Mouse (Mus musculus) forebrain, embryonic 13.5 days (tissue): ENCODE data around the gene Txndc15. TPM values are rescaled to one million over a fixed set of nuclear protein-coding genes. Genes with fewer than 3 reads are reported as not detected.

ENCODE experiments used
- polyA plus RNA-seq: library from polyadenylated mRNA; unstranded; fragments of >200 nt; fragmentation: Nextera tagmentation; extraction: Ambion mirVana; gene quantifications from 2 replicates; pipeline ENCODE4 v1.2.1, GENCODE M21; 2015

Txndc15 gene
- polyA plus RNA-seq, 1 experiment from 2014 or later, result 98.2 TPM

Other genes starting within 250 kb of the Txndc15 start
- 639 and 641 TPM in 2 replicates for gene Dbn1, start 226.5 kb upstream of the Txndc15 start, polyA plus RNA-seq
- gene Pdlim7, start 201.0 kb upstream of the Txndc15 start, polyA plus RNA-seq, result 152 and 157 TPM in 2 replicates
- 2.1 and 3.7 TPM in 2 replicates for gene Dok3, start 185.4 kb upstream of the Txndc15 start, polyA plus RNA-seq
- gene Ddx41, start 178.0 kb upstream of the Txndc15 start, polyA plus RNA-seq, result 67.3 and 72.1 TPM in 2 replicates
- 58.1 and 58.7 TPM in 2 replicates for gene Fam193b, start 143.5 kb upstream of the Txndc15 start, polyA plus RNA-seq
- 101 and 120 TPM in 2 replicates for gene Tmed9, start 140.9 kb upstream of the Txndc15 start, polyA plus RNA-seq
- 34.7 and 35.8 TPM in 2 replicates for gene B4galt7, start 114.8 kb upstream of the Txndc15 start, polyA plus RNA-seq
- gene Caml, start 91.6 kb upstream of the Txndc15 start, polyA plus RNA-seq, result 88.0 and 88.7 TPM in 2 replicates
- 36.6 and 38.6 TPM in 2 replicates for gene Ddx46, start 79.6 kb upstream of the Txndc15 start, polyA plus RNA-seq
- gene B230219D22Rik, start 21.5 kb upstream of the Txndc15 start, polyA plus RNA-seq, result 58.4 and 60.6 TPM in 2 replicates
- 24.5 and 25.9 TPM in 2 replicates for gene Pcbd2, start 12.7 kb downstream of the Txndc15 start, polyA plus RNA-seq
- gene Catsper3, start 69.9 kb downstream of the Txndc15 start, polyA plus RNA-seq, result 0.17 TPM in 1 of 2 replicates, not detected in the other
- gene Pitx1, start 121.5 kb downstream of the Txndc15 start, polyA plus RNA-seq, result not detected in 2 replicates